Mouse (Mus musculus) liver, embryonic 14.5 days (tissue): ENCODE measurements around the gene Ppm1a. TPM values are rescaled to one million over a fixed set of nuclear protein-coding genes. Genes with fewer than 3 reads are reported as not detected.

Experiments
- ATAC-seq: fragments of 200-750 bp; cut with Nextera tagmentation; 2 replicates; pipeline ENCODE4 v1.8.0; 2017; ENCODE audit warnings: moderate number of reproducible peaks, mild to moderate bottlenecking, moderate library complexity; ENCODE audit not compliant: insufficient read depth
- DNase-seq, 3 experiments: peaks; one replicate each; pipeline ENCODE4 v3.0.0-alpha.2; 2012 to 2013; ENCODE audit warnings: low read depth in 3 of 3, low spot score in 3 of 3
- H3K27ac ChIP-seq: fragments of 300-500 bp; sonication (generic); 2 replicates; pipeline ENCODE4 v1.5.1; 2014; ENCODE audit warnings: moderate library complexity, mild to moderate bottlenecking, control low read depth, inconsistent platforms
- H3K27me3 ChIP-seq: fragments of 300-500 bp; sonication (generic); 2 replicates; pipeline ENCODE4 v1.6.1; 2014; ENCODE audit warnings: mild to moderate bottlenecking, low read length, moderate library complexity; ENCODE audit not compliant: control insufficient read depth, insufficient read depth
- H3K36me3 ChIP-seq: fragments of 300-500 bp; sonication (generic); replicated peaks from 2 replicates; pipeline ENCODE4 v1.6.1; 2014; ENCODE audit warnings: low read depth; ENCODE audit not compliant: control insufficient read depth, insufficient read depth
- H3K4me1 ChIP-seq, 2 experiments: fragments of 200-500 bp in 1 of 2; fragments of 300-500 bp in 1 of 2; sonication (generic) in 1 of 2; replicated peaks; 2 replicates each; pipeline ENCODE4 v1.6.1; 2012 to 2014; ENCODE audit warnings: antibody characterized with exemption in 1 of 2, inconsistent platforms in 1 of 2, low read length in 1 of 2; ENCODE audit not compliant: control insufficient read depth in 2 of 2, insufficient read depth in 2 of 2
- H3K4me2 ChIP-seq: fragments of 300-500 bp; sonication (generic); 2 replicates; pipeline ENCODE4 v1.6.1; 2014; ENCODE audit warnings: low read depth, mild to moderate bottlenecking, control low read depth, moderate library complexity
- H3K4me3 ChIP-seq, 2 experiments: fragments of 200-500 bp in 1 of 2; fragments of 300-500 bp in 1 of 2; sonication (generic) in 1 of 2; 2 replicates each; pipeline ENCODE4 v1.5.1; 2012 to 2014; ENCODE audit warnings: low read depth in 2 of 2, low read length in 2 of 2, mild to moderate bottlenecking in 2 of 2, control low read depth in 1 of 2, inconsistent platforms in 1 of 2, moderate library complexity in 1 of 2; ENCODE audit not compliant: insufficient read depth in 1 of 2
- H3K9ac ChIP-seq: fragments of 300-500 bp; sonication (generic); replicated peaks from 2 replicates; pipeline ENCODE4 v1.6.1; 2014; ENCODE audit warnings: mild to moderate bottlenecking, control low read depth, moderate library complexity
- H3K9me3 ChIP-seq: fragments of 300-500 bp; sonication (generic); 2 replicates; pipeline ENCODE4 v1.6.1; 2016; ENCODE audit warnings: low read length, mixed read lengths; ENCODE audit not compliant: control insufficient read depth
- CTCF ChIP-seq: IDR thresholded peaks from 2 replicates; pipeline ENCODE4 v1.5.1; 2016; ENCODE audit warnings: antibody characterized with exemption, low read depth, control low read depth
- EP300 ChIP-seq: IDR thresholded peaks from 2 replicates; pipeline ENCODE4 v1.6.1; 2016; ENCODE audit warnings: antibody characterized with exemption, low read depth
- WGBS: fragments of 180-500 bp; shearing (Covaris S2); extraction: QIAGEN DNeasy Blood & Tissue Kit; methylation state at CpG from one replicate; pipeline ENCODE4 v1.1.7; 2014; ENCODE audit not compliant: insufficient replicate concordance; 5-methylcytosine and 5-hydroxymethylcytosine counted together
- polyA plus RNA-seq, 2 experiments: library from polyadenylated mRNA; depleted of rRNA in 1 of 2; stranded (reverse) in 1 of 2; unstranded in 1 of 2; fragments of >200 nt; fragmentation: Nextera tagmentation in 1 of 2; extraction: Ambion mirVana in 1 of 2; gene quantifications; 2 replicates each; pipeline versions ENCODE4 v1.2.1 to v1.2.3; 2012 to 2014

Gene Ppm1a
- polyA plus RNA-seq (2012; rRNA removed), result 20.7 and 37.5 TPM in 2 replicates
- 34.1 and 37.2 TPM in 2 replicates for polyA plus RNA-seq (2014; fragmentation: Nextera tagmentation; extraction: Ambion mirVana)

DNA sequence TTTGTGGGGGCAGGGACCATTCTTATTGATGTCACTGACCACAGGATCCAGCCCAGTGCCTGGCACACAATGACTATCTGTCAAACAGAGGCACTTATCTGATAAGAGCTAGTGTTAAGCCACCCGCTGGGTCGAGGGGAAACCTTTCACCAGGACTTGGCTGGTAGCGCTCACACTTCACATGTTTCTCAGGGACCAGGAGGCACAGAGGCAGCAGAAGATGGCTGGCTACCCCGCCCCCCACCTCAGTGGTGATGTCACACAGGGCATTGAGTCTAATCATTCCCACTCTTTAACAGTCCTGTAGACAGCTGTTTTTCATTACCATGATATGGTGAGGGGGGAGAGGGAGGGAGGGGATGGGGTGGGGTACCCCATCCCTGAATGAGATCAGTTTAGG, at the start of gene Ppm1a:
Gene Ppm1a (plus strand): TSS at position 370 of the 400 bp plus-strand sequence.
- Histone ChIP-seq H3K9me3 (no peaks in the 10 kb centered on the region), H3K36me3 (no peaks in the 10 kb centered on the region), H3K4me3 (no peak within 1 kb of the TSS), H3K9ac (no peak within 1 kb of the TSS), H3K27me3 (no peaks in the 10 kb centered on the region), H3K27ac (no peak within 1 kb of the TSS), H3K4me1 (peaks cover 0 to 9% of the 10 kb centered on the region in 2 experiments; a peak in 3 of 4 replicates), H3K4me2 (no peak within 1 kb of the TSS)
- WGBS, result 23% methylated on average over 4 of the region's 4 CpGs
- no peak for ATAC-seq
- no peak for DNase-seq
- TF ChIP-seq EP300, result no peak
- no peak for TF ChIP-seq CTCF

DNA sequence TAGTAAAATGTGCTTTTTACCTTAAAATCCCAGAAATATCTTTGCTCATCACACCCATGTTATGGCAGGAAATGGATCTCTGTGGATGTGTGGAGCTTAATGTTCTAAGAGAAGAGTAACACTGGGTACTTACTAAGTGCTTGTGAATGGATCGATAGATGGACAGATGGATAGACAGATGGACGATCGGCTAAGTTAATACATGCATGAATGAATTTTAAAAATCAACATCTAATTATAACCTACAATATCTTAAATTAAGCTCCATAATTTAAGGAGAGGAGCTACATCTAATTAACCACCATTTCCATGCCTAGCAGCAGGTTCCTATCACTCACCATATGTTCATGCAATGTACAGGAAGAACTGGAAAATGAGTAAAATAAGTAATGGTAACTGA, 47.3 kb upstream of the Ppm1a start:
- Histone ChIP-seq H3K4me2 (no peak overlapping the region), H3K36me3 (no peaks in the 10 kb centered on the region), H3K9me3 (no peaks in the 10 kb centered on the region), H3K4me1 (no peaks in the 10 kb centered on the region), H3K27me3 (no peaks in the 10 kb centered on the region), H3K27ac (no peak overlapping the region), H3K9ac (no peak overlapping the region), H3K4me3 (no peak overlapping the region)
- TF ChIP-seq EP300 (no peak), CTCF (no peak)
- WGBS, result 75% methylated on average over 3 of the region's 3 CpGs
- no peak for DNase-seq
- ATAC-seq, result no peak

DNA sequence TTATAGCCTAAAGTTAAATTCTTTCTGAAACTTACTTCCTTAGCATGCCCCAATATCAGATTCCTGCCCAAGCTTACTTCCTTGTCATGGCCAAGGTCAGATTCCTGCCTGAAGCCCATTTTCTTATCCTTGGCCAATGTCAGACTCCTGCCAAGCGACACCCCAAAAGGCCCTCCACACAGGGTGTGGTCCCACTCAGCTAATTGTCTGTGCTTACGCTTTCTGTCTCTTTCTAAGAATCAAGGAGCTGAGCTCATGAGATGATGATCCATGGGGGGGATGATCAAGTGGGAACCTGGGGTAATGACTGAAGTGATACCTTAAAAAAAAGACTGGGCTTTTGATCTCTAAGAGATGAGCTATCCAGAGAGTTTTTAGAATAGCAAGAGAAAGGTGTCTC, 42.4 kb upstream of the Ppm1a start:
- TF ChIP-seq CTCF, result no peak
- TF ChIP-seq EP300, result no peak
- Histone ChIP-seq H3K9ac (no peak overlapping the region), H3K36me3 (no peaks in the 10 kb centered on the region), H3K4me3 (no peak overlapping the region), H3K4me1 (no peaks in the 10 kb centered on the region), H3K27ac (no peak overlapping the region), H3K27me3 (no peaks in the 10 kb centered on the region), H3K9me3 (no peaks in the 10 kb centered on the region), H3K4me2 (no peak overlapping the region)
- no peak for ATAC-seq
- DNase-seq, result no peak
- WGBS, result 56% methylated on average over 2 of the region's 2 CpGs

DNA sequence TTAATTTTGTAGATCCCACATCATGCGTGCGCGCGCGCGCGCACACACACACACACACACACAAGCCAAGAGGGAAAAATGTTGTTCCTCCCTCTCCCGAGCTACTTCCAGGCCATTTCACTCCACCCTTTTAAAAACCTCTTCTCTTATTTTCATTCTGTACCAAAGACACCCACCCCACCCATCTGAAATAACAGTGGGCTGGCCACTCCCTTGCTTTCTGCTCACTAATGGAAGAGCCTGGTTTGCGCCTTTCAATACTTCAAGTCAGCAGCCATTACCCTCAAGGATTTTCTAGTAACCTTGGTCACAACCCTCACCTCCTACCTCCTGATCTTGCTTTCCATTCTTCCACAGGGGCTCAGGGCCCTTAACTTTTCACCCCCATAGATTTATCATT, 41.4 kb upstream of the Ppm1a start:
- H3K4me2 ChIP-seq, result no peak overlapping the region
- H3K9ac ChIP-seq, result no peak overlapping the region
- TF ChIP-seq CTCF (no peak), EP300 (no peak)
- no peak for ATAC-seq
- H3K4me3 ChIP-seq, result no peak overlapping the region
- no peaks in the 10 kb centered on the region for H3K9me3 ChIP-seq
- 87% methylated on average over 9 of the region's 9 CpGs for WGBS
- DNase-seq, result no peak
- no peaks in the 10 kb centered on the region for H3K27me3 ChIP-seq
- no peaks in the 10 kb centered on the region for H3K4me1 ChIP-seq
- H3K27ac ChIP-seq, result no peak overlapping the region
- no peaks in the 10 kb centered on the region for H3K36me3 ChIP-seq

DNA sequence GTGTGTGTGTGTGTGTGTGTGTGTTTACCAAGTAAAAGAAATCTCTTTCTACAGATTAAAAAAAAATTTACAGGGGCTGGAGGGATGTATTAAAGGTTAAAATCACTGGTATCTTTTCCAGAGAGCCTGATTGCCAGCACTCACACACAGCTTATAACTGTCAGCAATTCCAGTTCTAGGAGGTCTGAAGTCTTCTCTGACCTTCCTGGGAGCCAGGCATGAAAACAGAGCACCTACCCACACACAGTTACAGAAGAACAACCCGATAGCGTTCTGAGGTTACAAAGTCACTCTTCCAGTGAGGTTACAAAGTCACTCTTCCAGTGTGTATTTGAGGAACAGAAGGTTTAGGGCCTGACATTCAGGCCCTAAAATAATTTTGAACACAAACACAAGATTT, 38.2 kb upstream of the Ppm1a start:
- TF ChIP-seq EP300, result no peak
- no peak for TF ChIP-seq CTCF
- DNase-seq (no peak), ATAC-seq (no peak)
- Histone ChIP-seq H3K9me3 (no peaks in the 10 kb centered on the region), H3K4me2 (no peak overlapping the region), H3K4me1 (no peaks in the 10 kb centered on the region), H3K9ac (no peak overlapping the region), H3K4me3 (no peak overlapping the region), H3K36me3 (no peaks in the 10 kb centered on the region), H3K27me3 (no peaks in the 10 kb centered on the region), H3K27ac (no peak overlapping the region)
- 54% methylated on average over 2 of the region's 2 CpGs for WGBS
